Mouse (Mus musculus): ENCODE data around the gene Tmem140. TPM values are rescaled to one million over a fixed set of nuclear protein-coding genes. Genes with fewer than 3 reads are reported as not detected.

Gene Tmem140
- polyA plus RNA-seq, 1 experiment = 1.4 TPM

DNA sequence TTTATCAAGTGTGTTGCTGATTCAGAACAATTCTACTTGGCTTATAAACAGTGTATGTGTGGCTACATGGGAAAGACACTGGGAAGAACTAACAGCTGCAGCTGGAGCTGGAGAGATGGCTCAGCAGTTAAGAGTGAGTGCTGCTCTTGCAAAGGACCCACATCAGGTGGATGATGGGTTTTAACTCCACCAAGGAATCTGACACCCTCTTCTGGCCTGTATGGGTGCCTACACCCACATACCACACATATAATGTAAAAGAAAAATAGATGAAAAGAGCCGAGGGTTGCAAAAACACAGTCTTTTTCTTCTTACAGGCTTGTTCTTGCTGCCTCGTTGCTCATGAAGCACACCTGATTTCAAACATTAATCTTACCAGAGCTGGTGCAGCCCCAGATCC lies 43.2 kb downstream of the Tmem140 start:
- WGBS = 77% methylated on average over 2 of the region's 2 CpGs
- Histone ChIP-seq H3K27me3 (ENCODE audit: control insufficient read depth, insufficient read depth, low read length) (no peaks in the 10 kb centered on the region), H3K4me1 (ENCODE audit: control insufficient read depth, insufficient read depth, low read length) (peaks cover 6% of the 10 kb centered on the region), H3K27ac (ENCODE audit: insufficient read depth, low read length) (no peak overlapping the region), H3K4me3 (replicated peaks; ENCODE audit: insufficient read depth, low read depth, low read length) (no peak overlapping the region)
- DNase-seq = no peak
- no peak for TF ChIP-seq CTCF (IDR thresholded peaks at IDR 0.05; ENCODE audit: borderline replicate concordance, insufficient read depth, low read depth, low read length)
- TF ChIP-seq POLR2A (IDR thresholded peaks at IDR 0.05; ENCODE audit: borderline replicate concordance, insufficient read depth, low read length) = no peak

DNA sequence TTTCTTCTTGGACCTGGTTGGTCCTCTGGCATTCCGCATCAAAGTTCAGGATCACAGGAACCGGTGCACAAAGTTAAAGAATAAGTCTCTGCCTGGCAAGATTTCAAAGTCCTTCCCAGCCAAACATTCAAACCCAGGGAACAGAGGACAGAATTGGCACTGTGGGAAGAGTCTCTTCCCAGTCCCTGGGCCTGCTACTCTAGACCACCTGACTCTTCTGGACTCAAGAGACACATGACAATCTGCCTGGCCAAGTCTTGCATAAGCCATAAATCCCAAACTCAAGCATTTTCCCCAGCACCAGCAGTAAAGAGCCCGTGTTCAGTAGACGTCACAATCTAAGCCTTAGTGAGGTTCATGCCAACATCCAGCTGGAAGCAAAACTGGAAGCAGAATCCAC lies 43.7 kb downstream of the Tmem140 start:
- no peak for TF ChIP-seq CTCF (IDR thresholded peaks at IDR 0.05; ENCODE audit: borderline replicate concordance, insufficient read depth, low read depth, low read length)
- TF ChIP-seq POLR2A (IDR thresholded peaks at IDR 0.05; ENCODE audit: borderline replicate concordance, insufficient read depth, low read length) = no peak
- WGBS = 38% methylated on average over 4 of the region's 4 CpGs
- no peak overlapping the region for H3K4me3 ChIP-seq (replicated peaks; ENCODE audit: insufficient read depth, low read depth, low read length)
- no peaks in the 10 kb centered on the region for H3K27me3 ChIP-seq (ENCODE audit: control insufficient read depth, insufficient read depth, low read length)
- H3K4me1 ChIP-seq (ENCODE audit: control insufficient read depth, insufficient read depth, low read length) = 0 out of 2 replicates have a peak, but pooled peaks cover 2% of the 10 kb centered on the region
- peak overlapping the region; percentile 7 for H3K27ac ChIP-seq (ENCODE audit: insufficient read depth, low read length)
- no peak for DNase-seq

DNA sequence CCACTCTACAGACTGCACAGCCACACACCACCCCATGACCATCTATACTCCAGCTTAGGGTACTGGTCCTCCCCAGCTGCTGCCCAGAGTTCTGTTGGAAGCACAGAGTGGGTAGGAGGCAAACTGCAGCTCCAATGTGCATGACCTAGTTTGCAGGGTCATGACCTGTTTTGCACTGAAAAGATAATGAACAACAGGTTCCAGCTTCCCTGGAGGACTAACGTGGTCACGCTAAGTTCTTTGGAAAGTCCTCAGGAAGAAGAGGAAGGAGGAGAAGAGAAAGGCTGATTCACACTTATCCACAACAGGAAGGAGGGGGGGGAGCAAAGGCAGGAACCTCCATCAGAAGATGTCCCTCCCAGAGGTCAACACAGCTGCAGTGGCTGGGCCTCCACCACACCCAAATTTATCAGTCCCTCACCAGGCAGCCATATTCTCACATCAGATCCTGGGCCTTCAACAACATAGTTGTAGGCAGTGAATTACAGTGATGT lies 44.2 kb downstream of the Tmem140 start:
- WGBS = 69% methylated on average over 2 of the region's 2 CpGs
- Histone ChIP-seq H3K27ac (ENCODE audit: insufficient read depth, low read length) (peak overlapping the region; percentile 7), H3K4me1 (ENCODE audit: control insufficient read depth, insufficient read depth, low read length) (0 out of 2 replicates have a peak, but pooled peaks cover 2% of the 10 kb centered on the region), H3K27me3 (ENCODE audit: control insufficient read depth, insufficient read depth, low read length) (no peaks in the 10 kb centered on the region), H3K4me3 (replicated peaks; ENCODE audit: insufficient read depth, low read depth, low read length) (no peak overlapping the region)
- TF ChIP-seq CTCF (IDR thresholded peaks at IDR 0.05; ENCODE audit: borderline replicate concordance, insufficient read depth, low read depth, low read length) = no peak
- TF ChIP-seq POLR2A (IDR thresholded peaks at IDR 0.05; ENCODE audit: borderline replicate concordance, insufficient read depth, low read length) = no peak
- DNase-seq = no peak

DNA sequence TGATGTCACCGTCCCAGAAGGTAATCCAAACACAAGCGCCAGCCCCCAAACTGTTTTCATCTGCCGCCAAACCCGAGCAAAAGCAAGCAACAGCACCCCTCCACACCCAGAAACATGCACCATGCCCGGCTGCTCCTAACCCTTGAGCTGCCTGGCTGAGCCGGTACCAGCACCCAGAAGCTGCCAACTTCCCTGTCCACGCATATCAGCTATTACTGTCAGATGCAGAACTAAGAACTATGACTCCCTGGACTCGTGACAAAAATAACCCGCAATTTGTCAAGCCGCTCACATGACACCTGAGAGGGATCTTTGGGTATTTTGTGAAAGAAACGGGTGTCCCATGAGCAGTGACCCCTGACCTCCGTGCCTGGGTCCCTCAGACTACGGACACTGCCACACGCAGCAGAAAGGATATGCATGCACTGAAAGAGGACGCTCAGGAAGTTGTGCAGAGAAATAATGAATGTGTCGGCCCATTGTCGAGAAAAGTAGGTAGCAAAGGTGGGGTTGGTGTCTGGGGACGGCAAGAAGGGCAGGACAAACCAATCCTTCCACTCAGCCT lies 44.8 kb downstream of the Tmem140 start:
- H3K27ac ChIP-seq (ENCODE audit: insufficient read depth, low read length) = no peak overlapping the region
- no peak overlapping the region for H3K4me3 ChIP-seq (replicated peaks; ENCODE audit: insufficient read depth, low read depth, low read length)
- no peak for TF ChIP-seq POLR2A (IDR thresholded peaks at IDR 0.05; ENCODE audit: borderline replicate concordance, insufficient read depth, low read length)
- TF ChIP-seq CTCF (IDR thresholded peaks at IDR 0.05; ENCODE audit: borderline replicate concordance, insufficient read depth, low read depth, low read length) = no peak
- no peaks in the 10 kb centered on the region for H3K27me3 ChIP-seq (ENCODE audit: control insufficient read depth, insufficient read depth, low read length)
- WGBS = 85% methylated on average over 18 of the region's 18 CpGs
- 0 out of 2 replicates have a peak, but pooled peaks cover 2% of the 10 kb centered on the region for H3K4me1 ChIP-seq (ENCODE audit: control insufficient read depth, insufficient read depth, low read length)
- DNase-seq = no peak

DNA sequence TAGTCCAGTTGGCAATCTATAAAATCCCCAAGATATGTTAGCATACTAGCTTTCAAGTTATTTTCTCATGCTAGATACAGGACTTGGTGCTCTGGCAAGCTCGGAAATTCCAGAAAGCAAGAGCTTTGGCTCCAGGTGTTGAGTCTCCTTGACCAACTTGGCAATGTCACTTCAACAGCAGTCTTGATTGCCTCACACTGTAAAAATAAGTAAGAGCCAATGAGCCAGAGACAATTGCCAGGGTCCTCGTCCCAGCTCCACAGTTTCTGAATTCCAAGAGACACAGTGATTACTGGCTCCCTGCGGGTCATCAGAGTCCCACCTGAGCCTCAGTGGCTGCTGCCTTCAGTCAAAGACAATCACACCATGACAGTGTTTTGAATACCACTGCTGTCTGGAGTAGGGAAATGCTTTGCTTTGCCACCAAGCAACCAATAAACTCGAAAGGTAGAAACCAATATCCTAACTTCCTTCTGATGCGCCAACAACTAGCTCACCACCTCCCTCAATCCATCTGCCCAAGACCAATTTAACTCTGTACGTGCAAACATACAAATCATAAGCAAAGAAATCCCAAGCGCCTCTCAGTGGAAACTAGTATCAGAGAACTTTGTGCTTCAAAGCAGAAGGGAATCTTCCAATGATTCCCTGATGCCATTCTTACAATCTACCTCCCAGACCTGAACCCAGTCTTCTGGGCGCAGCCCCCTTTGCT lies 46.8 kb downstream of the Tmem140 start:
- TF ChIP-seq CTCF (IDR thresholded peaks at IDR 0.05; ENCODE audit: borderline replicate concordance, insufficient read depth, low read depth, low read length) = no peak
- TF ChIP-seq POLR2A (IDR thresholded peaks at IDR 0.05; ENCODE audit: borderline replicate concordance, insufficient read depth, low read length) = no peak
- Histone ChIP-seq H3K27ac (ENCODE audit: insufficient read depth, low read length) (no peak overlapping the region), H3K4me3 (replicated peaks; ENCODE audit: insufficient read depth, low read depth, low read length) (peak overlapping the region; percentile 80), H3K27me3 (ENCODE audit: control insufficient read depth, insufficient read depth, low read length) (no peaks in the 10 kb centered on the region), H3K4me1 (ENCODE audit: control insufficient read depth, insufficient read depth, low read length) (0 out of 2 replicates have a peak, but pooled peaks cover 2% of the 10 kb centered on the region)
- 36% methylated on average over 8 of the region's 8 CpGs for WGBS
- DNase-seq = no peak

DNA sequence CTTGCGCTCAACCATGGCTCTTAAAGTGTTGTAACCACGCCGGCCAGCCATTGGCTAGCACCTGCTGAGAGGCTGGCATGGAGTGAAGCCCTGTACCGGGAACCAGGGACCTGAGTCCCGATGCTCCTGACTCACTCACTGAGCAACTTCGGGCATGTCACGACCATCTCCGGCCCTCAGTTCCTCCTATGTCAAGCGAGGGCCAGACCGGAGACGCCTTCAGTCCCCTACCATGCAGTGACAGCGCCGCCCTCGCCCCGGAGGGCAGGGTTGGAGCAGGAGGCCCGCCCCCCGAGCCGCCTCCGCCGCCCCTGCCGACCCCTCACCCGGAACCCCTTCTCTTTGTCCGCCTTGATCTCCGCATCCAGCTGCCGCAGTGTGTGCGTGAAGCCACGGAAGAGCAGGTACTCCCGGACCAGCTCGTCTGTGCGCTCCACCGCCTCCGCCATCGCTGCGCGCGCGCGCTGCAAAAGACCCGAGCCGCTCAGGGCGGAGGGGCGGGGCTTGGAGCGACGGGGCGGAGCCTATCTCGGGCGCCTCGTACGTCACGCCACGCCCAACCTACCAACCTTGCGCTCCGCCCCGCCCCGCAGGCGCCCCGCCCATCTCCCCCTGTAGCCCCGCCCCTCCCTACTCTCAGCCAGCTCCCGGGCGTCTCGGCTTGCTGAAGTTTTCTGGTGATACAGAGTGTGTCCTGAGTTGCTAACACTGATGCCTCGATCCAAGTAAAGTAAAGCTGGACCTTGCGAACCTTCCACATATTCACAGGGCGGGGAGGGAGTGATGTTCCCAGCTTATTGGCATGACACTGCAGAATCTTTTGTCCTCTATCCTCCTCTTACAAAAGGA lies 47.6 kb downstream of the Tmem140 start, which contains the start of gene Wdr91:
Gene Wdr91, minus strand, starts transcription at position 506 of the 849 bp plus-strand sequence.
- no peak within 1 kb of the TSS for H3K27ac ChIP-seq (ENCODE audit: insufficient read depth, low read length)
- WGBS = under 1% methylated on average over 59 of the region's 64 CpGs
- DNase-seq = peak; percentile 88 to 92
- TF ChIP-seq CTCF (IDR thresholded peaks at IDR 0.05; ENCODE audit: borderline replicate concordance, insufficient read depth, low read depth, low read length) (no peak), POLR2A (IDR thresholded peaks at IDR 0.05; ENCODE audit: borderline replicate concordance, insufficient read depth, low read length) (peak; percentile 77)
- H3K4me1 ChIP-seq (ENCODE audit: control insufficient read depth, insufficient read depth, low read length) = 0 out of 2 replicates have a peak, but pooled peaks cover 2% of the 10 kb centered on the region
- peak within 1 kb of the TSS; percentile 80 for H3K4me3 ChIP-seq (replicated peaks; ENCODE audit: insufficient read depth, low read depth, low read length)
- H3K27me3 ChIP-seq (ENCODE audit: control insufficient read depth, insufficient read depth, low read length) = no peaks in the 10 kb centered on the region

DNA sequence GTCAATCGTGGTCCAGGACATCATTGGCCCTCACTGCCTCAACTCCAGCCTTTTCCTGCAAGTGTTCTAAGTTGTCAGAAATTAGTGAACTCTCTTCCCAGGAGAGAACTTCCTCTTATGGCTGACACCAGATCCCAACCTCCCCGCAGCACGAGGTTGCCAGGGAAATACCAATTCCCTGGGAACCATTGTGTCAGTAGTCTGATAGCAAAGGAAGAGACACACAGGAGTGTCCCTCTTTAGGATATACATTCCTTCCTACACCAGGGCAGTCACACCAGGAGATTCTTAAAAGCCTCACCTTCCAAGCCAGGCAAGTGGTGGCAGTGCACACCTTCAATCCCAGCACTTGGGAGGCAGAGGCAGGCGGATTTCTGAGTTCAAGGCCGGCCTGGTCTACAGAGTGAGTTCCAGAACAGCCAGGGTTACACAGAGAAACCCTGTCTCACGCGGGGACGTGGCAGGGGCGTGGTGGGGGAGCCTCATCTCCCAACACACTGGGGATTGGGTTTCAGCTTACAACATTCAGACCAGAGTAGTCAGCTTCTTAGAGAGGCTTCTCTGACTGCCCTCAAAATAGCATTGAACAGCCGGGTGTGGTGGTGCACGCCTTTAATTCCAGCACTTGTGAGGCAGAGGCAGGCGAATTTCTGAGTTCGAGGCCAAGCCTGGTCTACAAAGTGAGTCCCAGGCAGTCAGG lies 50.5 kb downstream of the Tmem140 start:
- no peak overlapping the region for H3K27ac ChIP-seq (ENCODE audit: insufficient read depth, low read length)
- H3K27me3 ChIP-seq (ENCODE audit: control insufficient read depth, insufficient read depth, low read length) = no peaks in the 10 kb centered on the region
- DNase-seq = no peak
- no peak for TF ChIP-seq POLR2A (IDR thresholded peaks at IDR 0.05; ENCODE audit: borderline replicate concordance, insufficient read depth, low read length)
- TF ChIP-seq CTCF (IDR thresholded peaks at IDR 0.05; ENCODE audit: borderline replicate concordance, insufficient read depth, low read depth, low read length) = no peak
- H3K4me1 ChIP-seq (ENCODE audit: control insufficient read depth, insufficient read depth, low read length) = 0 out of 2 replicates have a peak, but pooled peaks cover 2% of the 10 kb centered on the region
- 83% methylated on average over 13 of the region's 13 CpGs for WGBS
- no peak overlapping the region for H3K4me3 ChIP-seq (replicated peaks; ENCODE audit: insufficient read depth, low read depth, low read length)
